Mouse (Mus musculus) lung, embryonic 16.5 days (tissue): ENCODE data around the gene Zmynd15. TPM values are rescaled to one million over a fixed set of nuclear protein-coding genes. Genes with fewer than 3 reads are reported as not detected.

ENCODE experiments used
- ATAC-seq: fragments of 200-750 bp; cut with Nextera tagmentation; 2 replicates; pipeline ENCODE4 v1.8.0; 2017; ENCODE audit warnings: low read depth, mild to moderate bottlenecking, moderate library complexity
- H3K27ac ChIP-seq: fragments of 300-500 bp; sonication (generic); 2 replicates; pipeline ENCODE4 v1.5.1; 2014; ENCODE audit warnings: mild to moderate bottlenecking, control low read depth, low read length
- H3K27me3 ChIP-seq: fragments of 300-500 bp; sonication (generic); 2 replicates; pipeline ENCODE4 v1.6.1; 2014; ENCODE audit warnings: low read depth, low read length, mixed read lengths; ENCODE audit not compliant: control insufficient read depth, insufficient read depth
- H3K36me3 ChIP-seq: fragments of 300-500 bp; sonication (generic); 2 replicates; pipeline ENCODE4 v1.6.1; 2014; ENCODE audit warnings: low read length; ENCODE audit not compliant: control insufficient read depth, insufficient read depth
- H3K4me1 ChIP-seq: fragments of 300-500 bp; sonication (generic); replicated peaks from 2 replicates; pipeline ENCODE4 v1.6.1; 2014; ENCODE audit warnings: low read length, mixed read lengths; ENCODE audit not compliant: control insufficient read depth, insufficient read depth
- H3K4me2 ChIP-seq: fragments of 300-500 bp; sonication (generic); 2 replicates; pipeline ENCODE4 v1.6.1; 2014; ENCODE audit warnings: low read depth, low read length, control low read depth
- H3K4me3 ChIP-seq: fragments of 300-500 bp; sonication (generic); 2 replicates; pipeline ENCODE4 v1.5.1; 2014; ENCODE audit warnings: mild to moderate bottlenecking, low read length, control low read depth
- H3K9ac ChIP-seq: fragments of 300-500 bp; sonication (generic); 2 replicates; pipeline ENCODE4 v1.6.1; 2014; ENCODE audit warnings: low read length, control low read depth
- H3K9me3 ChIP-seq: fragments of 300-500 bp; sonication (generic); 2 replicates; pipeline ENCODE4 v1.6.1; 2016; ENCODE audit warnings: low read length; ENCODE audit not compliant: control insufficient read depth
- WGBS: fragments of 180-500 bp; shearing (Covaris S2); extraction: QIAGEN DNeasy Blood & Tissue Kit; methylation state at CpG from one replicate; pipeline ENCODE4 v1.1.7; 2014; 5-methylcytosine and 5-hydroxymethylcytosine counted together
- microRNA-seq: library from miRNA; unstranded; fragments of <30 nt; microRNA quantifications from one replicate; pipeline ENCODE4, GENCODE M21; 2016
- polyA plus RNA-seq: library from polyadenylated mRNA; unstranded; fragments of >200 nt; fragmentation: Nextera tagmentation; extraction: Ambion mirVana; gene quantifications from 2 replicates; pipeline ENCODE4 v1.2.1, GENCODE M21; 2015

Zmynd15 gene
- polyA plus RNA-seq, 1 experiment from 2014 or later: 0.48 TPM

DNA sequence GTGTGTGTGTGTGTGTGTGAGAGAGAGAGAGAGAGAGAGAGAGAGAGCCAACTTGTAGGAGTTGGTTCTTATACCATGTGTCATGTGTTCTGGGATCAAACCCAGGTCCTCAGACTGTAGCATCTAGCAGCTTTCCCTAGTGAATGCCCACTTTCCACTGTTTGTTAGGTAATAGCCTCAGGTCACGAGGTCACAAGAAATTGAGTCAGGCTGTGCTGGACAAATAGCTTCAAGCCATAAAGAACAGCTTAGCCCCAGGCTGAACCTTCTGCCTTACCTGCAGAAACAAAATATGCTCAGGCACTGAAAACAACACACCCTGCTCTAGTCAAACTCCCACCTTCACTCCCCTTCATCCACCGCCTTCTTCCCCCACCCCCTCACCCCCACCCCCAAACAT, 52.0 kb downstream of the Zmynd15 start:
- Histone ChIP-seq H3K9me3 (no peaks in the 10 kb centered on the region), H3K27ac (no peak overlapping the region), H3K4me1 (no peaks in the 10 kb centered on the region), H3K4me3 (no peak overlapping the region), H3K9ac (no peak overlapping the region), H3K27me3 (no peaks in the 10 kb centered on the region; the same call in 1 of the 2 replicates), H3K4me2 (no peak overlapping the region), H3K36me3 (no peaks in the 10 kb centered on the region)
- no peak for ATAC-seq
- 66% methylated on average over 2 of the region's 2 CpGs for WGBS

DNA sequence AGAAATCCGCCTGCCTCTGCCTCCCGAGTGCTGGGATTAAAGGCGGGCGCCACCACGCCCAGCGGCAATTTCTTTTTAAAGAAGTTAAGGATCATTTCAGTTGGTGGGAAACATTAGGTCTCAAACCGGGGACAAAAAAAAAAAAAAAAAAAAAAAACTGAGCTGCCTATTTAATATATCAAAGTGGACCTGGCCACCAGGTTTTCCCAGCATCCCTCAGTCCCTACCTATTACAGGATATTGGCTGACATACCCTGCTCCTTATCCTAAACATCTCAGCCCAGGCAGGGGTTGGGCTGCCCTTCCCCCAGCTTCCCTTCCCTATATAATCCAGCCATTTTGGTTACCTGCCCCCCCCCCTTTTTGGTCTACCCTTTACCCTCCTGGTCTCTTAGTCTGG, 52.6 kb downstream of the Zmynd15 start:
- H3K4me3 ChIP-seq: no peak overlapping the region
- 91% methylated on average over 7 of the region's 7 CpGs for whole genome bisulfite sequencing
- no peak overlapping the region for H3K27ac ChIP-seq
- H3K27me3 ChIP-seq: no peaks in the 10 kb centered on the region; the same call in 1 of the 2 replicates
- no peak overlapping the region for H3K4me2 ChIP-seq
- ATAC-seq: no peak
- H3K4me1 ChIP-seq: no peaks in the 10 kb centered on the region
- H3K9me3 ChIP-seq: no peaks in the 10 kb centered on the region
- H3K9ac ChIP-seq: no peak overlapping the region
- no peaks in the 10 kb centered on the region for H3K36me3 ChIP-seq

DNA sequence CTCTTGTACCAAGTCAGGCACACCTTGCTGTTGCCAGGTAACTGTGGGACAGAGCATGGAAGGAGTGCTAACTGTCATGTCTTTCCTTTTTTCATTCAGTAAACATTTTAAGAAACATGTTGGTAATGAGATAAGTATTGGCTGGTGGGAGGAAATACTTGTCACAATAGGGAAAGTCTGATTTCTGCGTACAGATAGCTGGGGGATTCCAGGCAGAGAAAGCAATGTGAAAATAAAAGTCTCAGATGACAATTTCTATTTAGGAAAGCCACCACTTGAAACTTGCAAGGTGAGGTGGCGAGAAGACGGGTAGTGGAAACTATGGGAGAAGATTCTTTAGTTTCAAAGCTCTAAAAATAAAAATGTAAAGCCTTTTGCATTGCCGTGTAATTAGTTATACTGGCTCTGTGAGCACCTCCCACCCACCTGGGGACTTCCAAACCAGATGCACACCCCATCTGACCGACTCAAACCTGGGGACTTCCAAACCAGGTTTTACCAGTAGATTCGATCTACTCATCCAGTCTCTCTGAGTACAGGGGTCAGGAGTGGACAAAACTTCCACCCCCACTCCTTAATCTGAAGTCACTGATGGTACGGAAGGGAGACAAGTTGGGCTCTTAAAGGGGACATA, 53.6 kb downstream of the Zmynd15 start:
- H3K9ac ChIP-seq: no peak overlapping the region
- no peaks in the 10 kb centered on the region for H3K4me1 ChIP-seq
- H3K4me2 ChIP-seq: no peak overlapping the region
- H3K27ac ChIP-seq: no peak overlapping the region
- H3K27me3 ChIP-seq: no peaks in the 10 kb centered on the region
- H3K4me3 ChIP-seq: no peak overlapping the region
- 70% methylated on average over 7 of the region's 7 CpGs for WGBS
- H3K9me3 ChIP-seq: no peaks in the 10 kb centered on the region
- ATAC-seq: no peak
- no peaks in the 10 kb centered on the region for H3K36me3 ChIP-seq

DNA sequence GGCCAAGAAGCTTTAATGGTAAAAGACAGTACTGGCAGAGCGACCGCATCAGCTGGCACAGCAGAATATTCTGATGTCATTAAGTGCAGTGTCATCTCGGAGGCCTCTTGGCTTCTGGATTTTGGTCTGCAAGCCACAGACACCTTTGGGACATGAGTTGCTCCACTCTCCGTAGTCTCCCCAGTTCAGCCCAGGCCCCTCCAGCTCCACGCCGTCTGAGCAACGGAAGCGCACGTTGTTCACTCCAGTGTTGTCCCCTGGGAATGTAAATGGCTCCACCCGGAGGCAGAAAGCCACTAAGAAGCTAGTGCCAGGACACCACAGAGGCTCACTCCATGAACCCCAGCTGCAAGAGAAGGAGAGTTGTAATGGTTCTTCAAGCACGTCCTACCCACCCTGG, 54.3 kb downstream of the Zmynd15 start:
- H3K4me3 ChIP-seq: no peak overlapping the region
- no peak overlapping the region for H3K27ac ChIP-seq
- H3K9ac ChIP-seq: no peak overlapping the region
- WGBS: 58% methylated on average over 11 of the region's 11 CpGs
- H3K27me3 ChIP-seq: no peaks in the 10 kb centered on the region
- H3K4me1 ChIP-seq: no peaks in the 10 kb centered on the region
- ATAC-seq: no peak
- H3K36me3 ChIP-seq: no peaks in the 10 kb centered on the region
- H3K4me2 ChIP-seq: no peak overlapping the region
- no peaks in the 10 kb centered on the region for H3K9me3 ChIP-seq

DNA sequence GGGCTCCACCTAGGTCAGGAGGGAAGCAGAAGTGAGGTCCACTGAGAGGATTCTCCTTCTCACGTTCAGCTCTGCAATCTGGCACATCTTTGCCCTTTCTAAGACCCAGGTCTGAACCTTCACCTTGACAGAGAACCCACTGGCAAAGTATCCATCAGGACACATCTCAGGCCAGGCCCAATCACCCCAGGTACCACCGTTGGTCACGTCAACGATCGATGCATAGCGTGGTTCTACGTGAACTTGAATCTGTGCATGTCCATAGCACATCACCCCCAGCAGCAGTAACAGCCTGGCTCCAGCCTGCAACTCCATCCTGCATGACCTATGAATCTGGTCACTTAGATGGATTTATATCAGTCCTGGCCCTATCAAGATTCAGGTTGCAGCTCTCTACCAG, 55.1 kb downstream of the Zmynd15 start, which contains the start of gene Vmo1:
Gene Vmo1 (minus strand): TSS at position 329 of the 400 bp plus-strand sequence.
- 86% methylated on average over 7 of the region's 7 CpGs for WGBS
- Histone ChIP-seq H3K27ac (no peak within 1 kb of the TSS), H3K9ac (no peak within 1 kb of the TSS), H3K27me3 (no peaks in the 10 kb centered on the region), H3K4me2 (no peak within 1 kb of the TSS), H3K9me3 (no peaks in the 10 kb centered on the region), H3K4me3 (no peak within 1 kb of the TSS), H3K36me3 (no peaks in the 10 kb centered on the region), H3K4me1 (no peaks in the 10 kb centered on the region)
- ATAC-seq: no peak

Small RNA genes lying within 50 kb of the gene (microRNA-seq; reads per million reads assigned to microRNA genes)
- gene Mir7115: not detected

Other genes starting within 250 kb of the Zmynd15 start
- gene Slc16a11, start 246.7 kb upstream of the Zmynd15 start, polyA plus RNA-seq: 0.48 and 1.1 TPM in 2 replicates
- 6.0 and 6.9 TPM in 2 replicates for gene Slc16a13, start 238.4 kb upstream of the Zmynd15 start, polyA plus RNA-seq
- gene Bcl6b, start 229.6 kb upstream of the Zmynd15 start, polyA plus RNA-seq: 36.2 and 37.1 TPM in 2 replicates
- gene 0610010K14Rik, start 221.5 kb upstream of the Zmynd15 start, polyA plus RNA-seq: 163 and 167 TPM in 2 replicates
- gene Gm21988, start 219.6 kb upstream of the Zmynd15 start, polyA plus RNA-seq: 10.3 and 10.7 TPM in 2 replicates
- gene Rnasek, start 219.6 kb upstream of the Zmynd15 start, polyA plus RNA-seq: 249 and 250 TPM in 2 replicates
- 6.9 and 7.8 TPM in 2 replicates for gene Alox12, start 204.1 kb upstream of the Zmynd15 start, polyA plus RNA-seq
- 0.35 and 1.1 TPM in 2 replicates for gene Alox12e, start 136.8 kb upstream of the Zmynd15 start, polyA plus RNA-seq
- 0.70 and 0.72 TPM in 2 replicates for gene Alox15, start 107.4 kb upstream of the Zmynd15 start, polyA plus RNA-seq
- 36.3 and 37.3 TPM in 2 replicates for gene Pelp1, start 49.4 kb upstream of the Zmynd15 start, polyA plus RNA-seq
- 14.1 and 15.0 TPM in 2 replicates for gene Arrb2, start 26.8 kb upstream of the Zmynd15 start, polyA plus RNA-seq
- gene Med11, start 7.5 kb upstream of the Zmynd15 start, polyA plus RNA-seq: 39.8 and 43.7 TPM in 2 replicates
- gene Cxcl16, start 551 bp downstream of the Zmynd15 start, polyA plus RNA-seq: 7.5 and 8.3 TPM in 2 replicates
- 1.9 and 2.0 TPM in 2 replicates for gene Tm4sf5, start 45.8 kb downstream of the Zmynd15 start, polyA plus RNA-seq
- 0.34 and 0.72 TPM in 2 replicates for gene Vmo1, start 55.2 kb downstream of the Zmynd15 start, polyA plus RNA-seq
- gene Gltpd2, start 59.8 kb downstream of the Zmynd15 start, polyA plus RNA-seq: 0.54 and 0.73 TPM in 2 replicates
- 711 and 738 TPM in 2 replicates for gene Psmb6, start 65.9 kb downstream of the Zmynd15 start, polyA plus RNA-seq
- gene Gm40193, start 73.5 kb downstream of the Zmynd15 start, polyA plus RNA-seq: not detected in 2 replicates
- 12.5 and 13.1 TPM in 2 replicates for gene Pld2, start 80.6 kb downstream of the Zmynd15 start, polyA plus RNA-seq
- gene Mink1, start 103.4 kb downstream of the Zmynd15 start, polyA plus RNA-seq: 10.3 and 10.5 TPM in 2 replicates
- not detected in 2 replicates for gene 4930544D05Rik, start 156.4 kb downstream of the Zmynd15 start, polyA plus RNA-seq
- gene Chrne, start 159.8 kb downstream of the Zmynd15 start, polyA plus RNA-seq: 0.33 TPM in 1 of 2 replicates, not detected in the other
- gene Gp1ba, start 179.7 kb downstream of the Zmynd15 start, polyA plus RNA-seq: 0.35 and 0.50 TPM in 2 replicates
- gene Rnf167, start 187.8 kb downstream of the Zmynd15 start, polyA plus RNA-seq: 129 and 134 TPM in 2 replicates
- 156 and 171 TPM in 2 replicates for gene Slc25a11, start 188.0 kb downstream of the Zmynd15 start, polyA plus RNA-seq
- gene Pfn1, start 195.2 kb downstream of the Zmynd15 start, polyA plus RNA-seq: 1,825 and 2,189 TPM in 2 replicates
- gene Eno3, start 197.8 kb downstream of the Zmynd15 start, polyA plus RNA-seq: 37.9 and 56.8 TPM in 2 replicates
- 159 and 172 TPM in 2 replicates for gene Spag7, start 210.0 kb downstream of the Zmynd15 start, polyA plus RNA-seq
- 14.8 and 15.6 TPM in 2 replicates for gene Camta2, start 228.7 kb downstream of the Zmynd15 start, polyA plus RNA-seq
- gene Inca1, start 240.7 kb downstream of the Zmynd15 start, polyA plus RNA-seq: 1.5 and 1.9 TPM in 2 replicates
- 3.2 and 3.4 TPM in 2 replicates for gene Kif1c, start 241.1 kb downstream of the Zmynd15 start, polyA plus RNA-seq